Mouse (Mus musculus): ENCODE measurements around the gene Tomm20l. TPM values are rescaled to one million over a fixed set of nuclear protein-coding genes. Genes with fewer than 3 reads are reported as not detected.

Tomm20l gene
- total and polyA plus RNA-seq, 2 experiments from 2014 or later = not detected

DNA sequence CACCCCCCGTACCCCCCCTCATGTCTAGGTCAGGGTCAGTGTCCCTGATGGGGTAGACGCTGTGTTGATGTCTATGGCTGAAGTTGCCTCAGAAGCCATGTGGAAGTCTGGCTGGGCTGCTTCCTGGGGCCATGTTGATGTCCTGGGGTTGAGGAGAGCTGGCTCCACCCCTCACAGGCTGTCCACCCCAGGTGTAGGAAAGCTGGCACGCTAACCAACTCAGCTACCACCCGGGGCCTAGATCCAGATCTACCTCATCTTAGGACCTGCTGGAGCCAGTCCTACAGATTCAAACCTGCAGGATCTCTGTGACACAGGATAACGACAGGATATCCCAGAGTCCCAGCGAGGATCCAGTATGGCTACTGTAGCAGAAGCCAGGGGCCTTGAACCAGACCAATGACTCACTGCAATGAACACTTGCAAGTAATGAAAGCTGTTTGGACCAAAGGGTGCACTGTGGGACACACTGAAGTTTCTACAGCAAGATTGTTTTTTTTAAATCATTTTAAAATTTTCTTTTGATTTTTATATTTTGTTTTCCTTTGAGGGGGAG lies 3.9 kb upstream of the Tomm20l start:
- H3K4me1 ChIP-seq (ENCODE audit: insufficient read depth, low read length) = no peaks in the 10 kb centered on the region
- no peaks in the 10 kb centered on the region for H3K36me3 ChIP-seq (ENCODE audit: insufficient read depth, low read length)
- H3K27me3 ChIP-seq (ENCODE audit: insufficient read depth, low read length) = no peaks in the 10 kb centered on the region
- no peak for DNase-seq (ENCODE audit: low spot score)
- ATAC-seq (ENCODE audit: low FRiP score) = no peak
- no peak overlapping the region for H3K4me2 ChIP-seq (ENCODE audit: low read depth, low read length, poor library complexity, severe bottlenecking)
- 84% methylated on average over 6 of the region's 6 CpGs for WGBS
- no peak overlapping the region for H3K27ac ChIP-seq (ENCODE audit: low read depth, low read length)
- H3K4me3 ChIP-seq (ENCODE audit: low read depth, low read length) = no peak overlapping the region
- TF ChIP-seq CTCF (IDR thresholded peaks at IDR 0.05) = no peak
- H3K9me3 ChIP-seq (ENCODE audit: low read length) = no peaks in the 10 kb centered on the region
- H3K9ac ChIP-seq (replicated peaks; ENCODE audit: low read length, poor library complexity, severe bottlenecking) = no peak overlapping the region

DNA sequence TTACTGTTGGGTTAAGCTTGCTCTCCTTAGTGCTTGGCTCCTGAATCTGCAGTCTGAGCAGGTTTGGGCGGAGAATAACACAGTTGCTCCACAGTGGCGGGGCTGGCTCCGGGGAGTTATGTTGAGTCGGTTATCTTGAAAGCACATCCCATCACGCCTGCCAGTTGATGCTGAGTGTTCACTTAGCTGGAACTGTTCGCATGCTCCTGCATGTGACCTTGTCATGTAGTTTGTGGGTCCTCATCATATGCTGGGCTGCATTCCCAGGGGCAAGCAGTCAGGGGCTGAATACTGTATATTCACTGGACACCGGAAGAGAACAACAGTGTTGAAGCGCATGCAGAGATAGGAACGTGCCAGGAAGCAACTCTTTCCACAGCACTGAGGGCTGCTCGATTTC lies 1.8 kb downstream of the Tomm20l start:
- Histone ChIP-seq H3K27me3 (ENCODE audit: insufficient read depth, low read length) (no peaks in the 10 kb centered on the region), H3K4me2 (ENCODE audit: low read depth, low read length, poor library complexity, severe bottlenecking) (no peak overlapping the region), H3K4me3 (ENCODE audit: low read depth, low read length) (no peak overlapping the region), H3K9ac (replicated peaks; ENCODE audit: low read length, poor library complexity, severe bottlenecking) (no peak overlapping the region), H3K36me3 (ENCODE audit: insufficient read depth, low read length) (no peaks in the 10 kb centered on the region), H3K27ac (ENCODE audit: low read depth, low read length) (no peak overlapping the region; the same call in 1 of the 2 replicates), H3K9me3 (ENCODE audit: low read length) (no peaks in the 10 kb centered on the region), H3K4me1 (ENCODE audit: insufficient read depth, low read length) (peaks cover 4% of the 10 kb centered on the region)
- ATAC-seq (ENCODE audit: low FRiP score) = no peak
- DNase-seq (ENCODE audit: low spot score) = no peak
- TF ChIP-seq CTCF (IDR thresholded peaks at IDR 0.05) = no peak
- 86% methylated on average over 10 of the region's 10 CpGs for WGBS

DNA sequence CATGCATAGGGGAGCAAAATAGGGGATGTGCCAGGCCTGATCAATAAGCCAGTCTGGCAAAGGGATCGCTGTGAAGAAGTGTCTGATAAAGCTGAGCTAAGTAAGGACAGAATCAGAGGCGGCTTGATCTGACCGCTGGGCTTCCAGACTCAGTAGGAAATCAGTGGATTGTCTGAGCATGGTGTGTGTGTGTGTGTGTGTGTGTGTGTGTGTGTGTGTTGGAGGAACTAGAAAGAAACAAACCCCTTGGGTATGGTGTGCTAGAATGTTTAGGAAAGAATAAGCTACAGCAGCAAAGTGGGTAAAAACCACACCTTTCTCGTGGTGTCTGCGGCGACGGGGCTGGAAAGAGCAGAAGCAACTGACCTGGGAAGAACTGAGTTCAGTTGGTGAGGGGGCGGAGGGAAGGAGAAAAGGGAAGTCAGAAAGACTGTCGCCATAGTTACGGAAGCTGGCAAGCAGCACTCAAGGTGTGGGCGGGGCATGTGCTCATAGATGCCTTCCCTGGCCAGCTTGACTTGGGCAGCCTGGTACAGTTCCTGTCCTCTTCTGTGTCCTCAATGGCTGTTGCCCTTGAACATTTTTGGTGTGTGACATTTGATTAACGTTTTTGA lies 2.6 kb downstream of the Tomm20l start:
- no peak for TF ChIP-seq CTCF (IDR thresholded peaks at IDR 0.05)
- Histone ChIP-seq H3K36me3 (ENCODE audit: insufficient read depth, low read length) (no peaks in the 10 kb centered on the region), H3K27me3 (ENCODE audit: insufficient read depth, low read length) (no peaks in the 10 kb centered on the region), H3K4me1 (ENCODE audit: insufficient read depth, low read length) (peaks cover 4% of the 10 kb centered on the region), H3K9ac (replicated peaks; ENCODE audit: low read length, poor library complexity, severe bottlenecking) (peak overlapping the region; percentile 13; the same call in 1 of the 2 replicates), H3K4me2 (ENCODE audit: low read depth, low read length, poor library complexity, severe bottlenecking) (peak overlapping the region; percentile 32), H3K4me3 (ENCODE audit: low read depth, low read length) (no peak overlapping the region), H3K9me3 (ENCODE audit: low read length) (no peaks in the 10 kb centered on the region), H3K27ac (ENCODE audit: low read depth, low read length) (no peak overlapping the region; the same call in 1 of the 2 replicates)
- 21% methylated on average over 12 of the region's 12 CpGs for WGBS
- ATAC-seq (ENCODE audit: low FRiP score) (peak; percentile 80; the same call in 1 of the 2 replicates), DNase-seq (ENCODE audit: low spot score) (peak; percentile 80)

DNA sequence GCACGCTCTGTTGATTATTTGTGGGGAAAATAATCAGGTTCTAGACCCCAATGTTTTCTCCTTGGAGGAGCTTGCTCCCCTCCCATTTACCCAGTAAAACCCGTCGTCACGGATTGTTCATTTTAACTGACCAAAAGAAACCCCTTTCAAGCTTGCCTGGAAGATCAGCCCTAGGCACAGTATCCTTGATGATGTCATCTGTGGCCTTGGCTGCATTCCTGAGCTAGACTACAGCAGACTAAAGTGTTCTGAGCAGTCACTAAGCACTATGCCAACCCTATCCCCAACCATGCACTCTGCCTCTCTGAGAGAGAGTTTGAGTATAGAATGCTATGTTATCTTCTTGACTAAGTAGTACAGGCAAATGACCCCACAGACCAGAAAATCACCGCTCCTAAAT lies 5.2 kb downstream of the Tomm20l start:
- Histone ChIP-seq H3K36me3 (ENCODE audit: insufficient read depth, low read length) (no peaks in the 10 kb centered on the region), H3K27me3 (ENCODE audit: insufficient read depth, low read length) (no peaks in the 10 kb centered on the region), H3K9ac (replicated peaks; ENCODE audit: low read length, poor library complexity, severe bottlenecking) (no peak overlapping the region), H3K27ac (ENCODE audit: low read depth, low read length) (no peak overlapping the region), H3K4me2 (ENCODE audit: low read depth, low read length, poor library complexity, severe bottlenecking) (no peak overlapping the region), H3K4me1 (ENCODE audit: insufficient read depth, low read length) (peaks cover 4% of the 10 kb centered on the region), H3K4me3 (ENCODE audit: low read depth, low read length) (no peak overlapping the region), H3K9me3 (ENCODE audit: low read length) (no peaks in the 10 kb centered on the region)
- WGBS = 80% methylated on average over 5 of the region's 5 CpGs
- no peak for DNase-seq (ENCODE audit: low spot score)
- no peak for ATAC-seq (ENCODE audit: low FRiP score)
- no peak for TF ChIP-seq CTCF (IDR thresholded peaks at IDR 0.05)

DNA sequence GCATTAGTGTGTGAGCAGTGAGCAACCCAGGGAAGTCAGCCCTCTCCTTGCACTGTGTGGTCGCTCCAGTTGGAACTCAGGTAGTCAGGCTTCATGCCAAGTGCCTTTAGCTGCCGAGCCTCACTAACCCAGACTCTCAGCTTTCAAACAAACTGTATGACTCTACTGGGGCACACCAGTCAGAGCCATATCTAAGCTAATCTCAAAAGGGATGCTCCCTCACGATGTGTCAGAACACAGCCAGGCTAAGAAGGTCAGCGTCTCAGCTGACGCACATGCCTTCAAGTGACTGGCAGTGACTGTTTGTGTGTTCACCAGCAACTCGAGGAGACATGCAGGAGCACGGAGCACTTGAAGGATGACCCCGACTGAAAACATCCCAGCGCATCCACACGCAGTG lies 11.5 kb downstream of the Tomm20l start:
- Histone ChIP-seq H3K4me3 (ENCODE audit: low read depth, low read length) (no peak overlapping the region), H3K9ac (replicated peaks; ENCODE audit: low read length, poor library complexity, severe bottlenecking) (no peak overlapping the region), H3K9me3 (ENCODE audit: low read length) (no peaks in the 10 kb centered on the region), H3K27ac (ENCODE audit: low read depth, low read length) (no peak overlapping the region), H3K4me1 (ENCODE audit: insufficient read depth, low read length) (no peaks in the 10 kb centered on the region), H3K27me3 (ENCODE audit: insufficient read depth, low read length) (no peaks in the 10 kb centered on the region), H3K4me2 (ENCODE audit: low read depth, low read length, poor library complexity, severe bottlenecking) (no peak overlapping the region), H3K36me3 (ENCODE audit: insufficient read depth, low read length) (peaks cover 25% of the 10 kb centered on the region)
- DNase-seq (ENCODE audit: low spot score) (no peak), ATAC-seq (ENCODE audit: low FRiP score) (no peak)
- 91% methylated on average over 10 of the region's 10 CpGs for WGBS
- no peak for TF ChIP-seq CTCF (IDR thresholded peaks at IDR 0.05)

DNA sequence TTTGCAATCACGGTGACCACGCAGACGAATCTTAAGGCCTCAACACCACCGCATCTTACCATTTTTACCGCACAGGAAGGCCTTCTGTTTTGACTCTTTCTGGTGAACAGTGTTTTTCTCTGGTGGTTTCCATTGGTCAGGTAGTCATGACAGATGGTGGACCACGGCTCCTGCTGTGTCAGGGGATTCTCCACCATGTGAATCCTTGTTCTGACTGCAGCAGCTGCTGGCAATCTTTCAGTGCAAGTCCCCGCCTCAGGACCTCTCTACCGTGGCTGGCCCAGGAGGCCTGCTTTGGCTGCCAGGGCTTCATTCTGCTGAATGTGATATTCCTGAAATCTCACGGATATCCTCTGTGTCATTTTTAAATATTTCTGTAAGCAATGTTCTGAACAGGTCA lies 12.1 kb downstream of the Tomm20l start:
- H3K4me2 ChIP-seq (ENCODE audit: low read depth, low read length, poor library complexity, severe bottlenecking) = no peak overlapping the region
- no peaks in the 10 kb centered on the region for H3K4me1 ChIP-seq (ENCODE audit: insufficient read depth, low read length)
- no peak overlapping the region for H3K9ac ChIP-seq (replicated peaks; ENCODE audit: low read length, poor library complexity, severe bottlenecking)
- DNase-seq (ENCODE audit: low spot score) (peak; percentile 80), ATAC-seq (ENCODE audit: low FRiP score) (no peak)
- H3K27me3 ChIP-seq (ENCODE audit: insufficient read depth, low read length) = no peaks in the 10 kb centered on the region
- H3K4me3 ChIP-seq (ENCODE audit: low read depth, low read length) = no peak overlapping the region
- no peak overlapping the region for H3K27ac ChIP-seq (ENCODE audit: low read depth, low read length)
- WGBS = 88% methylated on average over 9 of the region's 9 CpGs
- H3K9me3 ChIP-seq (ENCODE audit: low read length) = no peaks in the 10 kb centered on the region
- TF ChIP-seq CTCF (IDR thresholded peaks at IDR 0.05) = no peak
- peaks cover 27% of the 10 kb centered on the region for H3K36me3 ChIP-seq (ENCODE audit: insufficient read depth, low read length)
